Mouse (Mus musculus) MEL (cell line): ENCODE measurements around the gene Sult1d1.

Experiments used
- CTCF ChIP-seq, 3 experiments: IDR thresholded peaks in 2 of 3; conservative IDR thresholded peaks in 1 of 3; 2 replicates each; pipeline ENCODE4 v1.5.1; 2011 to 2012; ENCODE audit warnings: low read length in 3 of 3, low read depth in 2 of 3, mild to moderate bottlenecking in 2 of 3, improper control_type of control experiment in 1 of 3, inconsistent platforms in 1 of 3, mixed read lengths in 1 of 3, moderate library complexity in 1 of 3; ENCODE audit not compliant: control insufficient read depth in 1 of 3, insufficient read depth in 1 of 3, poor library complexity in 1 of 3, severe bottlenecking in 1 of 3
- MAZ ChIP-seq: IDR thresholded peaks from 2 replicates; pipeline ENCODE4 v1.6.1; 2012; ENCODE audit warnings: low read depth, mild to moderate bottlenecking, inconsistent platforms, low read length, improper control_type of control experiment

- TF ChIP-seq MAZ (no peak), CTCF (IDR thresholded peaks at IDR 0.05 in 2 of 3, conservative IDR thresholded peaks at IDR 0.05 in 1 of 3; ENCODE audit: control insufficient read depth in 1 of 3, insufficient read depth in 1 of 3, low read depth in 2 of 3, low read length in 3 of 3, poor library complexity in 1 of 3, severe bottlenecking in 1 of 3) (no peak)
Measured at GRCm38 (mm10) chr5:87591494-87591893, 22.7 kb upstream of the Sult1d1 start, which contains the start of gene Sult1e1.
